Mouse (Mus musculus) CH12.LX (cell line): ENCODE data around the gene Itgal. TPM values are rescaled to one million over a fixed set of nuclear protein-coding genes. Genes with fewer than 3 reads are reported as not detected.

Experiments used
- DNase-seq: peaks from one replicate; pipeline ENCODE4 v3.0.0-alpha.2; 2013; ENCODE audit errors: extremely low read depth
- H3K27ac ChIP-seq: 2 replicates; pipeline ENCODE4 v1.5.1; 2012; ENCODE audit warnings: low read depth, mild to moderate bottlenecking, control low read depth, moderate library complexity; ENCODE audit not compliant: insufficient read depth
- H3K27me3 ChIP-seq: replicated peaks from 2 replicates; pipeline ENCODE3; 2012; ENCODE audit warnings: inconsistent platforms
- H3K36me3 ChIP-seq, 2 experiments: replicated peaks in 1 of 2; 2 replicates each; pipeline versions ENCODE3 to v1.6.1; 2012; ENCODE audit warnings: inconsistent platforms in 1 of 2, low read length in 1 of 2, mild to moderate bottlenecking in 1 of 2, mixed read lengths in 1 of 2, moderate library complexity in 1 of 2; ENCODE audit not compliant: control insufficient read depth in 1 of 2, insufficient read depth in 1 of 2
- H3K4me1 ChIP-seq, 2 experiments: 2 replicates each; pipeline ENCODE4 v1.6.1; 2012; ENCODE audit warnings: inconsistent platforms in 1 of 2, moderate library complexity in 1 of 2; ENCODE audit not compliant: insufficient read depth in 2 of 2, control insufficient read depth in 1 of 2
- H3K4me2 ChIP-seq: 2 replicates; pipeline ENCODE4 v1.6.1; 2012; ENCODE audit warnings: low read depth, mild to moderate bottlenecking, control low read depth; ENCODE audit not compliant: poor library complexity, insufficient read depth, severe bottlenecking
- H3K4me3 ChIP-seq, 3 experiments: fragments of 150-350 bp in 1 of 3; sonication (generic) in 1 of 3; replicated peaks in 1 of 3; 2 replicates each; pipeline versions ENCODE3 to v1.5.1; 2011 to 2012; ENCODE audit warnings: low read depth in 2 of 3, low read length in 2 of 3, mild to moderate bottlenecking in 2 of 3, moderate library complexity in 2 of 3, control low read depth in 1 of 3, improper control_type of control experiment in 1 of 3, inconsistent platforms in 1 of 3, mixed read lengths in 1 of 3; ENCODE audit not compliant: poor library complexity in 1 of 3
- H3K79me2 ChIP-seq: replicated peaks from 2 replicates; pipeline ENCODE4 v1.6.1; 2012; ENCODE audit warnings: mild to moderate bottlenecking, moderate library complexity; ENCODE audit not compliant: control insufficient read depth, poor library complexity, insufficient read depth, severe bottlenecking; ENCODE audit errors: extremely low read depth
- H3K9ac ChIP-seq: 2 replicates; pipeline ENCODE4 v1.6.1; 2012; ENCODE audit warnings: low read depth, mild to moderate bottlenecking, control low read depth, moderate library complexity; ENCODE audit not compliant: insufficient read depth
- H3K9me3 ChIP-seq: replicated peaks from 2 replicates; pipeline ENCODE3; 2012; ENCODE audit warnings: low read length, inconsistent platforms, mixed read lengths
- CHD1 ChIP-seq: IDR thresholded peaks from 2 replicates; pipeline ENCODE4 v1.6.1; 2012; ENCODE audit warnings: low read depth, low read length, improper control_type of control experiment, inconsistent platforms
- CHD2 ChIP-seq: IDR thresholded peaks from 2 replicates; pipeline ENCODE4 v1.6.1; 2011; ENCODE audit warnings: low read length, improper control_type of control experiment
- E2F4 ChIP-seq: IDR thresholded peaks from 2 replicates; pipeline ENCODE4 v1.6.1; 2011; ENCODE audit warnings: low read depth, low read length, improper control_type of control experiment; ENCODE audit not compliant: insufficient replicate concordance
- EP300 ChIP-seq: IDR thresholded peaks from 2 replicates; pipeline ENCODE4 v1.6.1; 2011; ENCODE audit warnings: low read length, improper control_type of control experiment
- ETS1 ChIP-seq: conservative IDR thresholded peaks from 2 replicates; pipeline ENCODE4 v1.6.1; 2012; ENCODE audit warnings: low read depth, mild to moderate bottlenecking, inconsistent platforms, low read length, improper control_type of control experiment, moderate library complexity
- HCFC1 ChIP-seq: IDR thresholded peaks from 2 replicates; pipeline ENCODE4 v1.6.1; 2012; ENCODE audit warnings: low read depth, mild to moderate bottlenecking, inconsistent platforms, low read length, improper control_type of control experiment
- JUND ChIP-seq: conservative IDR thresholded peaks from 2 replicates; pipeline ENCODE4 v1.6.1; 2011; ENCODE audit warnings: low read depth, low read length, improper control_type of control experiment
- KAT2A ChIP-seq: IDR thresholded peaks from 2 replicates; pipeline ENCODE4 v1.6.1; 2012; ENCODE audit warnings: low read length, improper control_type of control experiment, inconsistent platforms; ENCODE audit not compliant: insufficient replicate concordance
- MXI1 ChIP-seq: IDR thresholded peaks from 2 replicates; pipeline ENCODE4 v1.6.1; 2011; ENCODE audit warnings: mild to moderate bottlenecking, low read depth, low read length, improper control_type of control experiment
- MYC ChIP-seq: IDR thresholded peaks from 2 replicates; pipeline ENCODE4 v1.6.1; 2011; ENCODE audit warnings: low read depth, mild to moderate bottlenecking, improper control_type of control experiment, low read length
- NELFE ChIP-seq: IDR thresholded peaks from 2 replicates; pipeline ENCODE4 v1.6.1; 2011; ENCODE audit warnings: low read depth, low read length, improper control_type of control experiment
- NRF1 ChIP-seq: IDR thresholded peaks from 2 replicates; pipeline ENCODE4 v1.6.1; 2014; ENCODE audit warnings: low read depth, mild to moderate bottlenecking, inconsistent platforms, low read length, improper control_type of control experiment, moderate library complexity
- POLR2AphosphoS2 ChIP-seq: IDR thresholded peaks from 2 replicates; pipeline ENCODE4 v1.6.1; 2011; ENCODE audit warnings: low read depth, low read length, improper control_type of control experiment
- SIN3A ChIP-seq: IDR thresholded peaks from 2 replicates; pipeline ENCODE4 v1.6.1; 2012; ENCODE audit warnings: low read length, improper control_type of control experiment, inconsistent platforms
- TBP ChIP-seq: conservative IDR thresholded peaks from 2 replicates; pipeline ENCODE4 v1.6.1; 2011; ENCODE audit warnings: low read depth, low read length, improper control_type of control experiment
- TCF12 ChIP-seq: IDR thresholded peaks from 2 replicates; pipeline ENCODE4 v1.6.1; 2014; ENCODE audit warnings: low read depth, mild to moderate bottlenecking, inconsistent platforms, low read length, improper control_type of control experiment
- UBTF ChIP-seq: IDR thresholded peaks from 2 replicates; pipeline ENCODE4 v1.6.1; 2012; ENCODE audit warnings: low read depth, mild to moderate bottlenecking, inconsistent platforms, low read length, improper control_type of control experiment, moderate library complexity
- USF1 ChIP-seq: IDR thresholded peaks from 2 replicates; pipeline ENCODE4 v1.6.1; 2014; ENCODE audit warnings: low read depth, mild to moderate bottlenecking, inconsistent platforms, low read length, improper control_type of control experiment
- ZC3H11A ChIP-seq: IDR thresholded peaks from 2 replicates; pipeline ENCODE4 v1.6.1; 2012; ENCODE audit warnings: low read depth, mild to moderate bottlenecking, inconsistent platforms, low read length, improper control_type of control experiment
- dilution Hi-C: fragments of 300-500 bp; cut with MboI; formaldehyde crosslinking; loops from 2 replicates; pipeline ENCODE4 v1.14.3; 2020; ENCODE audit warnings: low sequenced_read_pairs; ENCODE audit not compliant: extremely low pct_unique_long_range_greater_than_20kb, extremely low pct_ligation_motif_present
- in situ Hi-C: fragments of 300-500 bp; cut with MboI; formaldehyde crosslinking; loops from 3 replicates; pipeline ENCODE4 v1.14.3; 2019; ENCODE audit warnings: low sequenced_read_pairs, low pct_ligation_motif_present, low pct_unique_long_range_greater_than_20kb, mixed read lengths
- polyA plus RNA-seq: library from polyadenylated mRNA; unstranded; fragments of >175 nt; gene quantifications from 2 replicates; pipeline ENCODE4 v1.2.1, GENCODE M21; 2012; ENCODE audit warnings: low read depth; ENCODE audit not compliant: insufficient read length
- total RNA-seq, 2 experiments: library from RNA; depleted of rRNA; stranded (reverse); fragments of 300-350 nt in 1 of 2; fragments of >200 nt in 1 of 2; gene quantifications; 2 replicates each; pipeline ENCODE4 v1.2.3; 2012 to 2014

Gene Itgal
- total and polyA plus RNA-seq, 3 experiments, result 43.9 to 177 (median 69.0) TPM

GRCm38 (mm10) chr7:127355796-127356195, 59.7 kb downstream of the Itgal start:
- in situ Hi-C loops, result loop anchor here (25.0 kb wide), 1 partner anchor 407 kb away; the partner anchor contains the start of gene Orai3
- peaks cover 14% of the 10 kb centered on the region for H3K27me3 ChIP-seq
- no peak overlapping the region for H3K4me2 ChIP-seq
- dilution Hi-C loops, result no loop called here
- H3K9me3 ChIP-seq, result peaks cover 5% of the 10 kb centered on the region
- no peak overlapping the region for H3K27ac ChIP-seq
- no peak for DNase-seq
- H3K4me1 ChIP-seq, result no peaks in the 10 kb centered on the region
- TF ChIP-seq EP300 (no peak), CHD1 (no peak), NRF1 (no peak), NELFE (no peak), TBP (no peak), ETS1 (no peak), USF1 (no peak), MYC (no peak), TCF12 (no peak), HCFC1 (no peak), E2F4 (no peak), UBTF (no peak), CHD2 (no peak), POLR2AphosphoS2 (no peak), SIN3A (no peak)
- TF ChIP-seq, all 38 proteins: peak for 0
- no peak overlapping the region for H3K4me3 ChIP-seq
- H3K9ac ChIP-seq, result no peak overlapping the region
- H3K79me2 ChIP-seq, result no peaks in the 10 kb centered on the region
- H3K36me3 ChIP-seq, result no peaks in the 10 kb centered on the region

- in situ Hi-C loops (loop anchor here (25.0 kb wide), 1 partner anchor 404 kb away; the partner anchor contains the start of gene Orai3), dilution Hi-C loops (no loop called here)
- H3K27me3 ChIP-seq, result peaks cover 16% of the 10 kb centered on the region
- H3K4me2 ChIP-seq, result no peak overlapping the region
- DNase-seq, result no peak
- H3K27ac ChIP-seq, result no peak overlapping the region
- TF ChIP-seq MXI1 (no peak), CHD1 (no peak), JUND (no peak), NELFE (no peak), KAT2A (no peak), ZC3H11A (no peak)
- H3K4me3 ChIP-seq, result no peak overlapping the region
- no peaks in the 10 kb centered on the region for H3K36me3 ChIP-seq
- no peak overlapping the region for H3K9ac ChIP-seq
- H3K9me3 ChIP-seq, result peaks cover 5% of the 10 kb centered on the region
- H3K4me1 ChIP-seq, result no peaks in the 10 kb centered on the region
- no peaks in the 10 kb centered on the region for H3K79me2 ChIP-seq
These were observed 61.8 kb downstream of the Itgal start for GRCm38 (mm10) chr7:127357871-127358270.
